Mouse (Mus musculus): ENCODE data around the gene Abcc8.

GRCm38 (mm10) chr7:46129463-46130179 lies 50.2 kb downstream of the Abcc8 start:
- TF ChIP-seq POLR2A (IDR thresholded peaks at IDR 0.05; ENCODE audit: borderline replicate concordance, insufficient read depth, low read length) (no peak), CTCF (IDR thresholded peaks at IDR 0.05; ENCODE audit: borderline replicate concordance, insufficient read depth, low read depth, low read length) (no peak)

Measured in cerebellum, adult 2 months (tissue).